Mouse (Mus musculus): Measurements from ENCODE around the gene C1rl. TPM values are rescaled to one million over a fixed set of nuclear protein-coding genes. Genes with fewer than 3 reads are reported as not detected.
"Not testable (repeated sequence)": the region's sequence is repeated elsewhere in the genome, so short reads cannot be mapped to it uniquely, and the experiment has no call there.

Gene C1rl
- polyA plus RNA-seq, 1 experiment from 2014 or later: 0.78 TPM

- Histone ChIP-seq H3K4me3 (ENCODE audit: low read depth, low read length) (no peak overlapping the region), H3K36me3 (ENCODE audit: insufficient read depth) (no peaks in the 10 kb centered on the region), H3K27me3 (ENCODE audit: insufficient read depth, low read length) (no peaks in the 10 kb centered on the region), H3K27ac (ENCODE audit: low read depth) (no peak overlapping the region), H3K4me2 (no peak overlapping the region), H3K9ac (no peak overlapping the region), H3K4me1 (ENCODE audit: insufficient read depth) (no peaks in the 10 kb centered on the region), H3K9me3 (ENCODE audit: low read depth, low read length) (no peaks in the 10 kb centered on the region)
- DNase-seq (no peak), ATAC-seq (ENCODE audit: insufficient read depth) (no peak)
- no peak for TF ChIP-seq CTCF (IDR thresholded peaks at IDR 0.05; ENCODE audit: low read depth)
- 70% methylated on average over 3 of the region's 3 CpGs for WGBS
Observed at GRCm38 (mm10) chr6:124527881-124528280, 35.0 kb downstream of the C1rl start.

- TF ChIP-seq CTCF (IDR thresholded peaks at IDR 0.05; ENCODE audit: low read depth): no peak
- no peak overlapping the region for H3K9ac ChIP-seq
- no peaks in the 10 kb centered on the region for H3K36me3 ChIP-seq (ENCODE audit: insufficient read depth)
- no peak for DNase-seq
- H3K9me3 ChIP-seq (ENCODE audit: low read depth, low read length): no peaks in the 10 kb centered on the region
- 77% methylated on average over 8 of the region's 8 CpGs for WGBS
- H3K27me3 ChIP-seq (ENCODE audit: insufficient read depth, low read length): no peaks in the 10 kb centered on the region
- no peak for ATAC-seq (ENCODE audit: insufficient read depth)
- no peak overlapping the region for H3K27ac ChIP-seq (ENCODE audit: low read depth)
- no peaks in the 10 kb centered on the region for H3K4me1 ChIP-seq (ENCODE audit: insufficient read depth)
- no peak overlapping the region for H3K4me3 ChIP-seq (ENCODE audit: low read depth, low read length)
- H3K4me2 ChIP-seq: no peak overlapping the region
Observed at GRCm38 (mm10) chr6:124531077-124531476, 38.2 kb downstream of the C1rl start.

- H3K4me2 ChIP-seq; DNase-seq; H3K9me3 ChIP-seq (ENCODE audit: low read depth, low read length); H3K27ac ChIP-seq (ENCODE audit: low read depth); H3K4me3 ChIP-seq (ENCODE audit: low read depth, low read length); H3K4me1 ChIP-seq (ENCODE audit: insufficient read depth); H3K9ac ChIP-seq; ATAC-seq (ENCODE audit: insufficient read depth); H3K27me3 ChIP-seq (ENCODE audit: insufficient read depth, low read length); H3K36me3 ChIP-seq (ENCODE audit: insufficient read depth): not testable (repeated sequence)
- WGBS: 60% methylated on average over 8 of the region's 8 CpGs
Observed at GRCm38 (mm10) chr6:124536125-124536829, 43.4 kb downstream of the C1rl start.

- not testable (repeated sequence) for H3K4me1 ChIP-seq (ENCODE audit: insufficient read depth); H3K4me3 ChIP-seq (ENCODE audit: low read depth, low read length); H3K36me3 ChIP-seq (ENCODE audit: insufficient read depth); ATAC-seq (ENCODE audit: insufficient read depth); DNase-seq; H3K27me3 ChIP-seq (ENCODE audit: insufficient read depth, low read length); H3K9me3 ChIP-seq (ENCODE audit: low read depth, low read length); H3K4me2 ChIP-seq; H3K27ac ChIP-seq (ENCODE audit: low read depth); H3K9ac ChIP-seq
- 72% methylated on average over 2 of the region's 2 CpGs for WGBS
Observed at GRCm38 (mm10) chr6:124541176-124541575, 48.3 kb downstream of the C1rl start.

GRCm38 (mm10) chr6:124542284-124542683 is 49.4 kb downstream of the C1rl start, which contains the start of gene C1s1:
Gene C1s1 (minus strand): TSS chr6:124542359.
- 0% methylated on average over 1 of the region's 1 CpGs for WGBS
- H3K27me3 ChIP-seq (ENCODE audit: insufficient read depth, low read length); H3K4me1 ChIP-seq (ENCODE audit: insufficient read depth); H3K36me3 ChIP-seq (ENCODE audit: insufficient read depth); H3K4me2 ChIP-seq; H3K9ac ChIP-seq; H3K9me3 ChIP-seq (ENCODE audit: low read depth, low read length); H3K4me3 ChIP-seq (ENCODE audit: low read depth, low read length); H3K27ac ChIP-seq (ENCODE audit: low read depth): not testable (repeated sequence)
- DNase-seq (peak; percentile 76), ATAC-seq (ENCODE audit: insufficient read depth) (peak; percentile 69)
- peak; percentile 50 for TF ChIP-seq CTCF (IDR thresholded peaks at IDR 0.05; ENCODE audit: low read depth)

- no peak overlapping the region for H3K4me3 ChIP-seq (ENCODE audit: low read depth, low read length)
- no peak overlapping the region for H3K9ac ChIP-seq
- H3K36me3 ChIP-seq (ENCODE audit: insufficient read depth): no peaks in the 10 kb centered on the region
- no peaks in the 10 kb centered on the region for H3K9me3 ChIP-seq (ENCODE audit: low read depth, low read length)
- ATAC-seq (ENCODE audit: insufficient read depth) (peak; percentile 49; the same call in 1 of the 2 replicates), DNase-seq (peak; percentile 39)
- WGBS: 75% methylated on average over 5 of the region's 6 CpGs
- H3K4me1 ChIP-seq (ENCODE audit: insufficient read depth): no peaks in the 10 kb centered on the region
- no peak overlapping the region for H3K27ac ChIP-seq (ENCODE audit: low read depth)
- H3K4me2 ChIP-seq: no peak overlapping the region
- no peaks in the 10 kb centered on the region for H3K27me3 ChIP-seq (ENCODE audit: insufficient read depth, low read length)
- 0 out of 2 replicates have a peak, but pooled peaks have one; percentile 24 for TF ChIP-seq CTCF (IDR thresholded peaks at IDR 0.05; ENCODE audit: low read depth)
Observed at GRCm38 (mm10) chr6:124544466-124544865, 51.6 kb downstream of the C1rl start.

- Histone ChIP-seq H3K9me3 (ENCODE audit: low read depth, low read length) (no peaks in the 10 kb centered on the region; the same call in 1 of the 2 replicates), H3K4me3 (ENCODE audit: low read depth, low read length) (no peak overlapping the region), H3K27ac (ENCODE audit: low read depth) (no peak overlapping the region), H3K4me1 (ENCODE audit: insufficient read depth) (no peaks in the 10 kb centered on the region), H3K27me3 (ENCODE audit: insufficient read depth, low read length) (no peaks in the 10 kb centered on the region), H3K9ac (no peak overlapping the region), H3K4me2 (no peak overlapping the region), H3K36me3 (ENCODE audit: insufficient read depth) (no peaks in the 10 kb centered on the region)
- 71% methylated on average over 2 of the region's 2 CpGs for WGBS
- no peak for TF ChIP-seq CTCF (IDR thresholded peaks at IDR 0.05; ENCODE audit: low read depth)
- ATAC-seq (ENCODE audit: insufficient read depth) (no peak), DNase-seq (no peak)
Observed at GRCm38 (mm10) chr6:124545425-124545824, 52.5 kb downstream of the C1rl start.

GRCm38 (mm10) chr6:124547979-124548378 is 55.1 kb downstream of the C1rl start:
- not testable (repeated sequence) for H3K27ac ChIP-seq (ENCODE audit: low read depth); H3K9me3 ChIP-seq (ENCODE audit: low read depth, low read length); H3K9ac ChIP-seq; DNase-seq; H3K4me1 ChIP-seq (ENCODE audit: insufficient read depth); H3K4me3 ChIP-seq (ENCODE audit: low read depth, low read length); H3K4me2 ChIP-seq; H3K27me3 ChIP-seq (ENCODE audit: insufficient read depth, low read length); H3K36me3 ChIP-seq (ENCODE audit: insufficient read depth); ATAC-seq (ENCODE audit: insufficient read depth)
- 79% methylated on average over 3 of the region's 3 CpGs for WGBS
